Mouse (Mus musculus): ENCODE data around the gene H3f3b.

H3f3b gene

DNA sequence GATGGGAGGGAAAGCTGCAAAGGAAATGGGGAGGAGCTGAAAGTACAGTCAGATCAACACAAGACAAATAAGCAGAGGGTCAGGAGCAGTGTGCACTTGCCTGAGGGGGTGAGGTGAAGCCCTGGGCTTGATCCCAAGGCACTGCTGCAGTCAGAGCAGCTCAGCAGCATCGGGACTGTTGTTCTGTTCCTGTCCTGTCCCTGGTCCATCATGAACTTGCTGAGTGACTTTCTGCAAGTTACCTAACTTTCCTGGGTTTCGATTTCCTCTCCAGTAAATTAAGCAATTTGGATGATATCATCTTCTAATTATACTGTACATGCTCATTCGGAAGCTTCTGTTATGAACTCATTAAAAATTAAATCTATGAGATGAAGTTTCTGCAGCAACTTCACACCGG lies at the start of gene H3f3b:
Gene H3f3b (minus strand): TSS at position 207 of the 400 bp plus-strand sequence.
- in situ Hi-C loops (cut with MboI, MseI), result no loop called here

DNA sequence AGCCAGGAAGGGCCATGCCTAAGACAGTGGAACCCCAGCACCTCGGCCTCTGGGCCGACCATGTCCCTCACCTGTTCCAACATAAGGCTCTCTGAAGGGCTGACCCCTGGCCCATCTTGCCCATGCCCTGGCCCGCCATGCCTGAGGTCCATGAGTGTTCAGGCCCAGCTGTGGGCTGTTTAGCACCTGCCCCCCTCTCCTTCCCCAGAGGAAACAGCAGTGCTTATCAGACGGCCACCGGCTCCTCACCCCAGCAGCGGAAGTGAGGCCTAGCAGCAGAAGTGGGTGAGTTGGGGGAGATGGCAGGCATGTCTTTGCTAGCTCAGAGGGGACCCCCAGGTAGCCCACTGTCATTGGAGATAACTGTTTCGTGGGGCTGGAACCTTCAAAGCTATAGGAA lies 49.1 kb upstream of the H3f3b start:
- in situ Hi-C loops (cut with MboI, MseI), result loop anchor here (5.0 kb wide), 1 partner anchor 55 kb away; the partner anchor contains the start of gene Trim65

GRCm38 (mm10) chr11:116076266-116076540 lies 48.4 kb upstream of the H3f3b start:
- in situ Hi-C loops (cut with MboI, MseI), result loop anchor here (5.0 kb wide), 1 partner anchor 56 kb away; the partner anchor contains the start of gene Trim65

DNA sequence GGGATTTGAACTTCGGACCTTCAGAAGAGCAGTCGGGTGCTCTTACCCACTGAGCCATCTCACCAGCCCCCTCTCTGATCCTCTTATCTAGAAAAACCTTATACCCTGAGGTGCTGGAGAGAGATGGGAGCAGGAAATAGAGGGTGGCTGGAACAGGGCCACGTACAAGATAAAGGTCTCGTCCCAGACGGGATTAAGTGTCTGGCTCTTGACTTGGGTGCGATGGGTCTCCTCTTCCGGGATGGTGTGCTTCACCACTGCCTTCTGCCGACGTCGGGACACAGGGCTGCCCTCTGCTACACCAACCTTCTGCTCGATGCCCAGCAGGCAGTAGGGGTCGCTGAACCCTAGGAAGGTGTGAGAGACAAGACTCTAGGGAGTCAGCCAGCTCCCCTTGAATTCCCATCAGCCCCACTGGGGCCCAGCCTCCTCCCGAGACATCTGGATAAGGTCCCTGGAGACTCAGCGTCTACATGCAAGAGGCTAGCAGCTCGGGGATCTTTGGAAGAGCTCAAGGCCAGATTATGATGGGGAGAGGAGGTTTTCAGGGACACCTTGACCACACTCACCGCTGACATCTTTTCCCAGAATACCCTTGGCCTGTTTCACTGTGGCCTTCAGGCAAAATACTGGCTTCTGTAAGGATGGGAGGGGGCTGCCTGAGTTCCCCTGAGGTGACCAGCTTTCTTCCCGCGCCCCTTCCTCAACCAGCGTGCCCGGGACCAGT lies 47.9 kb upstream of the H3f3b start:
- in situ Hi-C loops (cut with MboI, MseI), result loop anchor here (5.0 kb wide), 1 partner anchor 57 kb away; the partner anchor contains the start of gene Trim65

DNA sequence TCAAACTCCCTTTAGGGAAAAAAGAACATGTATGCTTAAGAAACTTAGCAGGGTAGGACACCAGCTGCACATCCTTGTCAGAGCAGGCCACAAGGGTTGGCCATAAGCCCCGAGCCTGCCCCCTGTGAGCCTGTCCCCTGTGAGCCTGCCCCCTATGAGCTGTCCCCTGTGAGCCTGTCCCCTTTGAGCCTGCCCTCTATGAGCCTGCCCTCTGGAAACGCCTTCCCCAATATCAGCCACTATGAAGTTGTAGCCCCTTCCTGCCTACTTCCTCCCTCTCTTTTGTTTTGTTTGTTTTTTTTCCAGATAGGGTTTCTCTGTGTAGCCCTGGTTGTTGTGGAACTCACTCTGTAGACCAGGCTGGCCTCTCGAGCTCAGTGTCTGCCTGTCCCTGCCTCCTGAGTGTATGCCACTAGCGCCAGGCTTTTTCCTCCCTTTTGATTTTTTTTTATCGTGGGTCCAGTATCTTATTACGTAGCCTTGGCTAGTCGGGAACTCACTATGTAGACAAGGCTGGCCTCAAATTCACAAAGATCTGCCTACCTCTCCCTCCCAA lies 46.8 kb upstream of the H3f3b start:
- in situ Hi-C loops (cut with MboI, MseI), result loop anchor here (5.0 kb wide), 1 partner anchor 42 kb away; the partner anchor contains the start of gene Unk

GRCm38 (mm10) chr11:116072608-116073007 lies 44.8 kb upstream of the H3f3b start:
- in situ Hi-C loops (cut with MboI, MseI), result loop anchor here (5.0 kb wide), 1 partner anchor 40 kb away; the partner anchor contains the start of gene Unk

DNA sequence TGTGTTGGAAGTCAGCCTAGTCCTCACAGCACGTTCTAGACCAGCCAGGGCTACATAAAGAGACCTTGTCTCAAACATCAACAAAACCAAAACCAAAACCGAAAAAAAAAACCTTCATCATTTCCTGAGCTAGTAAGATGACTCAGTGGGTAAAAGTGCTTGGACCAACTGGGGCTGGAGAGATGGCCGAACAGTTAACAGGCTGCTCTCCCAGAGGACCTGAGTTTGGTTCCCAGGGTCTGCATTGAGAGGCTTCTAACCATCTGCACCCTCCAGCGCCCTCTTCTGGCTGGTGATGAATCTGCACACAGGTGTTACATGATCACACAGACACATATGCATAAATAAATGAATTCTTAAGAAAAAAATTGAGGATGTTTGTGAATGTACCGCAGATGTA lies 43.7 kb upstream of the H3f3b start:
- in situ Hi-C loops (cut with MboI, MseI), result loop anchor here (5.0 kb wide), 1 partner anchor 39 kb away; the partner anchor contains the start of gene Unk

DNA sequence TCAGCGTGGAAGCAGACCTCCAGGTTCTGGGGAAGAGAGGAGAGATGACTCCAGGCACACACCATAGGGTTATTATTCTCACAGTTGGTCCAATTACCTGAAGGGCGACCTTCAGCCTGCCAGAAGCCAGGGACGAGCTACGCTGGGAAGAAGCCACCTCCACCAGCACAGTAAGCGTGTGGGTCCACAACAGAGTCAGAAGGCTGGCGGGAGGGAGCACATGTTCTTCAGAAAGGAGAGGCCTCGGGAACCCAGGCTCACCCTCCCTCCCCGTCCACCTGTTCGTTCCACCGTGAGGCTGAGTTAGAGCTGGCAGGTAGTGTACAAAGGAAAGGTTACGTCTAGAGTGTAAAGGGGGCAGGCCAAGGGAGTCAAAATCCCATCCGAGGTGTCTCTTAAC lies 37.6 kb upstream of the H3f3b start:
- in situ Hi-C loops (cut with MboI, MseI), result no loop called here

DNA sequence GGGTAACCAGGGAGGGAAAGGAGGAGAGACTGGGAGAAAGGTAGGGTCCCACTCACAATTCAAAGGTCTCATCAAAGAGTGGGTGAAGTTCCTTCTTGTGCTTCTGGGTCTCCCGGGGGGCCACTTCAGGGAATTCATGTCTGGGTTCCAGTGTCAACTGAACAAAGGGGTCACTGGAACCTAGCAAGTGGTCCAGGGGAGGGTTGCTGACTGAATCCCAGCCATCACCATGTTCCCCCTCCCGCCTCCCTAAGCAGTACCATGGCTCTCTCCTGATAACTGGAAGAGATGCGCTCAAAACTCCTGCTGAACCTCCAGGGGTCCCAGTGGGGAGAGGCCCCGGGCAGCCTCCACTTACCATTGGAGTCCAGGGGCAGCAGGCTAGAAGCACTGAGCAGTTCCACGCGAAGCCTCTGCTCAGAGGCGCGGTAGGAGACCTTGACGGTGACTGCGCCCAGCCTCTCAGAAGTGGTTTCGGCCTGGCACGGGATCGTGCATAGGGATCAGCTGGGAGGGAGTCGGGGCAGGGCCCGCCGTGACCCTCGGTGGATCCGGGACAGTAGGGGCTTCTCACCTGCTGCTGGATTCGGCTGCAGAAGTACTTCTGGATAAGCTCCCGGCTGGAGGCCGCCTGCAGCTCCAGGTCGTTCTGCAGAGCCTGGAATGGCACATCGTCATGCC lies 36.6 kb upstream of the H3f3b start:
- in situ Hi-C loops (cut with MboI, MseI), result no loop called here

GRCm38 (mm10) chr11:116063562-116063961 lies 35.8 kb upstream of the H3f3b start:
- in situ Hi-C loops (cut with MboI, MseI), result no loop called here

DNA sequence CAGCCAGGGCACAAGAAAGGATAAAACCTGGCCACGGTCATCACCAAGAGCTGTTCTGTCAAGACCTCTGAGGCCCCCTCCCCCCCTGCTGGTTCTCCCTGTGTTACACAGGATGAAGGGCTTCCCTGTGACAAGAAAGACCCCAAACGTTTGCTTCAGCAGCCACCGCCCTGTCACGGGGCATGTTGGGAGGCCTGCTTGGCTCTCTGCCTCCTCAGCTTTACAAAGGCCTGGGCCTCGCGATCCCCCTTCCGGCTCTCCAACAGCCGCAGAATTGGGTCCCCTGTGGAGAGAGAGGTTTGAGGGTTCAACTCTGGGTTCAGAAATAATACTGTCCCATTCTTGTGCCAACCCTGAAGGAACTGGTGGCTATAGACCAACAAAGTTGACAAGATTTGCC lies 34.8 kb upstream of the H3f3b start:
- in situ Hi-C loops (cut with MboI, MseI), result no loop called here

- in situ Hi-C loops (cut with MboI, MseI), result no loop called here
Measured at GRCm38 (mm10) chr11:116061641-116062415, 34.1 kb upstream of the H3f3b start.

- in situ Hi-C loops (cut with MboI, MseI), result no loop called here
Measured at GRCm38 (mm10) chr11:116060596-116060995, 32.8 kb upstream of the H3f3b start.

GRCm38 (mm10) chr11:116059691-116060025 lies 31.9 kb upstream of the H3f3b start:
- in situ Hi-C loops (cut with MboI, MseI), result no loop called here

DNA sequence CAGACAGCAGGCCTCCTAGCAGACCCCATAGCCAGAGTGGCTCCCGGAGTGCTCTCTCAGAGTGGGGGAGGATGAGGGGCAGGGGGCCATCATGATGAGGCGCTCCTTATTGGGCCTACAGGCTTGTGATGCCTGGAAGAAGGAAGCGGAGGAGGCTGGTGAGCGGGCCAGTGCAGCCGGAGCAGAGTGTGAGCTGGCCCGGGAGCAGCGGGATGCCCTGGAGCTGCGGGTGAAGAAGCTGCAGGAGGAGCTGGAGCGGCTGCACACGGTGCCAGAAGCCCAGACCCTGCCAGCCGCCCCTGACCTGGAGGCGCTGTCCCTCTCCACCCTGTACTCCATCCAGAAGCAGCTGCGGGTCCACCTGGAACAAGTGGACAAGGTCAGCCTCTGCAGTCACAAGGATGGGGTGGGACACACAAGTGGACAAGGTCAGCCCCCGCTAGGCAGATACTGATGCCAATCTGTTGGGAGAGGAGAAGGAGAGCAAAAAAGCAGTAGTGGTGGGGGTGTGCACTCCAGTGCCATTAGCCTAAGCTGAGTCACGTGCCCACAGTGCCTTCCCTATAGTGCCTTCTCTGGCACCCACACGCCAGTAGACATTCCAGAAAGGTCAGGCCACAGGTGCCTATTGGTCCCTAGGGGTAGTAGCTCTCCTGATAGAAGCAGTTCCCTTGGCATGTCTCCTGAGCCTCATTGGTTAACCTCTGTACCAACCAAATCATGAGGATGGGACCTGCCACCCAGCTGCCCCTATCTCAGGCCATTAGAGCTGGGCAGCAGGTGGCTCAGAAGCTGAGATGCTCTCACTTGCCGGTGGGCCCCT lies 31.3 kb upstream of the H3f3b start:
- in situ Hi-C loops (cut with MboI, MseI), result no loop called here

DNA sequence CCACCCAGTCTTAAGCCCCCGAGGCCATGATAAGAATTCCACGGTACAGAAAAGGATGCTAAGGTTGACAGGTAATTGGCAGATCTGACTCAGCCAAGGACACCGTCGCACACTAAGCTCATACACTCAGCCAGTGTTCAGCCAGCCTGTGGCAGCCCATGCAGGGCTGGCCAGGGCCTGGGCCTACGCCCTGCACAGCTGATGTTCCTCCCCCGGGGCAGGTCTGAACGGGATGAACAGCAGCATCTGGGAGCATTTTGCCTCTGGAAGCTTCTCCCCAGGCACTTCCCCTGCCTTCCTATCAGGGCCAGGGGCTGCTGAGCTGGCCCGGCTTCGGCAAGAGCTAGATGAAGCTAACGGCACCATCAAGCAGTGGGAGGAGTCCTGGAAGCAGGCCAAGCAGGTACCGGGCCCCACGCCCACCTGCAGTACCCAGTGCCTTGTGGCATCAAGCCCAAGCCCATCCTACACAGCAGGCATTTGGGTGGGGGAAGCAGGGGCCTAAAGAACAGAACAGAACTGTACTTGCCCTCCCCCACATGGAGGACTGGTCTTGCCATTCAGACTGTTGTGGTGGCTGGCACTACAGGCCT lies 30.4 kb upstream of the H3f3b start:
- in situ Hi-C loops (cut with MboI, MseI), result no loop called here

DNA sequence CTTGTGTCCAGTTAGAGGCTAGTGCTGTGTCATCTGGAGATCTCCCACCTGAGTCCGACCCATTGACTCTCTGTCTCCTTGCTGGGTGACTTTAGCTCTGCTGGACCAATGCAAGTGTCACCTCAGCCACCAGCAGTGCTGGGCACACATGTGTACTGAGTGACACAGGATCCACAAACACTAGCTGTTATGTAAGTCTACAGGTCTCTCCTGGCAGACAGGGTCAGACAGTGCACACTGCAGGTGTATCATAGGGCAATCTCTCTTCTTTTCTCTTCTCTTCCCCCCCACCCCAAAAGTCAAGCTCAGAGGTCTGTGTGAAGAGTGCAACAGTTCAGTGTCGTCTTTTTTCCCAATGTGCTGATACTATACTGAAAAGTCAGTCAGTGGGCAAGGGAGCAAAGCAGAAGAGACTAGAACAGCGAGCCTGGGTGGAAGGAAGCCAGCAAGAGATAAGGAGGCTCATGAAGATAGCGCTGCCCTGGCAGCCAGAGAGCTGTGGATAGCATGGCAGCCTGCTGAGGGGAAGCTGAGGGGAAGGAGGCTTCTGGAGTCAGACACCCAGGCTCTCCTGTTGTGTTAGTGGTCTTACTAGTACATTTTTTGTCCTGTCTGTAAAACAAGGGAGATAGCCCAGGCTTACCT lies 29.6 kb upstream of the H3f3b start:
- in situ Hi-C loops (cut with MboI, MseI), result no loop called here

- in situ Hi-C loops (cut with MboI, MseI), result no loop called here
Measured at GRCm38 (mm10) chr11:116055873-116056272, 28.1 kb upstream of the H3f3b start.

- in situ Hi-C loops (cut with MboI, MseI), result no loop called here
Measured at GRCm38 (mm10) chr11:116053510-116054229, 25.9 kb upstream of the H3f3b start.

DNA sequence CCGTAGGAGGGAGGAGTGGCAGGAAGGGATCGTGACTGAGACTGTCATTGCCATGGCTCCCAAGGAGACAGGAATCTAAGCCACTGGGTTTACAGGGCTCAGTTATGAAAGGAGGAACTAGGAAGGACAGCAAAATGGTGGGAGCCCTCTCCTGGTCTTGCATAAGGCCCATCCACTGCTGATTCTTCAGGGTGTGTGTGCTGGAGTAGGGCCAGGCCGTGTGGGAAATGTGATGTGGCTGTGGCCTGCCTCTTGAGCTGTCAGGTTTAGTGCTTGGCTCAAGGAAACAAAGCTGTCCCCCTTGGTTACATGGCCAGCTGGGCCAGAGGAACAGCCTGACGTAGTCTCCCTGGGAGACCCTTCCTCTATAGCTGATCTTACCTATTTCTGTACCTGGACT lies 22.4 kb upstream of the H3f3b start:
- in situ Hi-C loops (cut with MboI, MseI), result no loop called here

All from T-helper 2 cell (primary cell).